Mouse (Mus musculus) testis, adult 2 months (tissue): ENCODE results near the gene Dnajc7.

ENCODE experiments used
- CTCF ChIP-seq: fragments of 200-500 bp; IDR thresholded peaks from 2 replicates; pipeline ENCODE4 v1.5.1; 2012; ENCODE audit warnings: low read depth, mild to moderate bottlenecking, inconsistent platforms, low read length, moderate library complexity; ENCODE audit not compliant: control insufficient read depth, insufficient read depth, insufficient replicate concordance
- POLR2A ChIP-seq: fragments of 200-500 bp; IDR thresholded peaks from 2 replicates; pipeline ENCODE4 v1.6.1; 2012; ENCODE audit warnings: low read depth, mild to moderate bottlenecking, inconsistent platforms, low read length, moderate library complexity; ENCODE audit not compliant: control insufficient read depth

GRCm38 (mm10) chr11:100601372-100601771 is 18.6 kb downstream of the Dnajc7 start:
- no peak for TF ChIP-seq CTCF
- TF ChIP-seq POLR2A: no peak
